Mouse (Mus musculus): ENCODE data around the gene Rnf144a.
A peak's percentile ranks its signal among the peaks of the same experiment; 100 is the strongest.
"Not testable (repeated sequence)": the region's sequence is repeated elsewhere in the genome, so short reads cannot be mapped to it uniquely, and the experiment has no call there.

Gene Rnf144a

DNA sequence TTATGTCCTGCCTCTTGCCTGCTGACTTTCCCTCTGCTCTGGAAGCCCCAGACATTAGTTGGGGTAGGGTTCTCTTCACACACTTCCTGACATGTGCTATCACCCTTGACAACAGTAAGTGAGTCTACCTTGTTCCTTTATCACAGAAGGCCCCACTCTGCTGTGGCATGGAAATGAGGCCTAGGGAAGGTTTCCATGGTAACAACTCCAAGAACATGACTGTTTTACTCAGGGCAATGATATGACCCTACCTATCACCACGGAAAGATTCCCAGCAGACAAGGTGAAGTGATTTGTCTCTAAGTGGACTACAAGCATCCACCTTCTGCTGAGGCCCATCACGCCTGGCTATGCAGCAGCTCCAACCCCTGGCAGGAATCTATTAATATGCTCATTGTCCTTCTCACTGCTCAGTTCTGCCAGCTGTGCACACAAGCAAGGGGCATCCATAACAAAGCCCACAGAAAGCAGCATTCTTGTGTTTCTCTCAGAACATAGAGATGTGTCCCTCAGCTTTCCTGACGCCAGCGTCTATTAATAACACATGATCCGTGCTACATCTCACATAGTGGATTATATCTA is 91.2 kb downstream of the Rnf144a start:
- DNase-seq (ENCODE audit: low spot score in 2 of 2): no peak

GRCm38 (mm10) chr12:26316261-26316660 is 98.8 kb downstream of the Rnf144a start:
- no peak for DNase-seq (ENCODE audit: low spot score in 2 of 2)

- no peak for DNase-seq (ENCODE audit: low spot score in 2 of 2)
Observed at GRCm38 (mm10) chr12:26314959-26315358, 100.1 kb downstream of the Rnf144a start.

DNA sequence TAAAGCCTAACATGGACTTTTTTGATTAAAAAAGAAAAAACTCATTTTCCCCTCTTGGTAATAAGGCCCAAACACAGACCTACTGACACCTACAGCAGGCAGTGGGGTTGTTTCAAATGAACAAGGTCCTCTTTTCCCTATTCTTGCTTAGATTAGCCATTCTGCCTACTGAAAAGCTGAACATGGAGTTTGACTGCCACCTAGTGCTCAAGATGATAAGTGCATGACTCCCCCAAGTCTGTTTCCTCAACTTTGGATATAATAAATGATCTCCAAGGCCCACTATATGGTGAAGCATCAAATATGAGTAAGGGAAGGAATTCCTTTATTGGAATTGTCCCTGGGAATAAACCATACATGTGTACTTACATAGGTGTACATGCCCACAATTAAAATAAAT is 103.5 kb downstream of the Rnf144a start:
- DNase-seq (ENCODE audit: low spot score in 2 of 2): peak in 1 of 2 experiments; percentile 65

DNA sequence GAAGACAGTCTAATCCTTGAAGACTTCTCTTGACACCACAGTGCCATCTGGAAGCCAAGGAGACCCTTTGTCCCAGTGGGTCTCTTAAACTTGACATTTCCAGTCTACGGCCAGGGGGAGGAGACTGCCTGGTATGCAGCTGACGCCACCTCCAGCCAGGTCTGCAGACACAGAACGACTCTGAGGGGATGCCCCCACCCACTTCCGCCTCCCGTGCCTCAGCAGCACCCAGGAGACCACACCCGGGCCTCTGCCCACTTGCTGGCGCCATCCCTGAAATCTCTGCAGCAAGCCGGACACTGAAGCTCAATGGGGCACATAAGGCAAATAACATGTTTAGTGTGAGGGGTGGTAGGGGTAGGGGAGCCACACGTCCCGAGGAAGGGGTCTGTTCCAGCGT is 104.8 kb downstream of the Rnf144a start:
- no peak for DNase-seq (ENCODE audit: low spot score in 2 of 2)

DNA sequence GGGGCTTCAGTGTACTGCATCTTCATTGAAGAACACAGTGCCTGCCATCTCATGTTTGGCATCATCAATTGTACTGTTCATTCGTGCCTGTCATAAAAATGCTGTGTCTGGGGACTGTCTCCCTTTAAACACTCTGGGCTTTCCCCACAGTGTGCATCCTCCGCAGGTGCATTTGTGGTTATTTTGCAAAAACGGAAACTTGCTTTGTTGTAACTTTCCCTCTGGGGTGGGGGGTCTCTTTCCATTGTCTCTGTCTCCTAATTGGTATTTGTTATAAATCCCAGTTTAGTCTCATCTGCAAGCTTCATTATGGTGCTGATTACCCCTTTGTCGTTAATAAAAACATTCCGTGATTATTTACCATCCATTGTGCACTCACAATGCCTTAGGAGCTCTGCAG is 112.2 kb downstream of the Rnf144a start:
- no peak for DNase-seq (ENCODE audit: low spot score in 2 of 2)

GRCm38 (mm10) chr12:26299515-26300090 is 115.5 kb downstream of the Rnf144a start:
- no peak for DNase-seq (ENCODE audit: low spot score in 2 of 2)

DNA sequence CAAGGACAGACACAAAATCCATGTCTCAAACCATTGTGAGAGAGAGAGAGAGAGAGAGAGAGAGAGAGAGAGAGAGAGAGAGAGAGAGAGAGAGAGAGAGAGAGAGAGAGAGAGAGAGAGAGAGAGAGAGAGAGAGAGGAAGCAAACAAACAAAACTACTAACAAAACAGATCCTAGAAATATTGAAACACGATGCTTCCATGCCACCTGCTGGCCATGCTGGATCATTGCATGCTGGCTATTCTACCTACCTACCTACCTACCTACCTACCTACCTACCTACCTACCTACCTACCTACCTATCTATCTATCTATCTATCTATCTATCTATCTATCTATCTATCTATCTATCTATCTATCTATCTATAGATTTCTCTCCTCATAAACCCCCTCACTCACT is 119.1 kb downstream of the Rnf144a start:
- DNase-seq (ENCODE audit: low spot score in 2 of 2): not testable (repeated sequence)

DNA sequence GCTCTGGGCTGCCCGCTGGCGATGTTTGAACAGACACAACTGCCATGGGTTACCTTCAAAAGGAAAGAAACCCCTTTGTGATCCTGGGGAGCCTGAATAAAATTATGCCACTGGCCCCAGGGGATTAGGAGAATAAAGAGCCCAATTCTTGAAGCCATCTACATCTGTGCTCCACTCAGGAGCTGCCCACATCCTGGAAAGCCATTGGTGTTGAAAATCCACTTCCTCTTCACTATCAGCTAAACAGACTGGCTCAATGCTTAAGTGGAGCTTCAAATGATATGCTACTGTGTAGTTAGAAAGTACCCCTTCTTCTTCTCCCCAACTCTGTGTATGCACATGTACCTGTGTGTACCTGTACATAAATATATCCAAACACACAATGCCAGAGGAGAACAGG is 125.9 kb downstream of the Rnf144a start:
- DNase-seq (ENCODE audit: low spot score in 2 of 2): no peak

- no peak for DNase-seq (ENCODE audit: low spot score in 2 of 2)
Observed at GRCm38 (mm10) chr12:26288347-26288746, 126.7 kb downstream of the Rnf144a start.

DNA sequence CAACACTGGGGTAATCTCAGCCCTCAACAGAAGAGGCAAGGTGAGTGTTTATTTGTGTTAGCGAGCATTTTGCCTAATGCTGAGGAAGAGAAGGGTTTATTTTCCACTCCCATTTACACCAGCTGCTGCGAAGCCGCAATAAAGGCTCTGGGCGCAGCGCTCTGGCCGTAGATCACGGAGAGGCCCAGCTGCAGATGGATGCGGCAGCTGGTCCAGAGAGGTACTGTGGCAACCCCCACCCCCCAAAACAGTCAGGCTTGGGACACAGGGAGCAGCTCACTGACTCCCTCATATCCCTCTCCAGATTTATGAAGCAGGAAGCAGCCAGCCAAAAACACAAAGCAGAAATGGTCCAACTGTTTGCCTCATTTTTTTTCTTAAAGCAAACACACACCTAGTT is 129.1 kb downstream of the Rnf144a start:
- DNase-seq (ENCODE audit: low spot score in 2 of 2): no peak

GRCm38 (mm10) chr12:26285460-26285859 is 129.6 kb downstream of the Rnf144a start:
- DNase-seq (ENCODE audit: low spot score in 2 of 2): no peak

DNA sequence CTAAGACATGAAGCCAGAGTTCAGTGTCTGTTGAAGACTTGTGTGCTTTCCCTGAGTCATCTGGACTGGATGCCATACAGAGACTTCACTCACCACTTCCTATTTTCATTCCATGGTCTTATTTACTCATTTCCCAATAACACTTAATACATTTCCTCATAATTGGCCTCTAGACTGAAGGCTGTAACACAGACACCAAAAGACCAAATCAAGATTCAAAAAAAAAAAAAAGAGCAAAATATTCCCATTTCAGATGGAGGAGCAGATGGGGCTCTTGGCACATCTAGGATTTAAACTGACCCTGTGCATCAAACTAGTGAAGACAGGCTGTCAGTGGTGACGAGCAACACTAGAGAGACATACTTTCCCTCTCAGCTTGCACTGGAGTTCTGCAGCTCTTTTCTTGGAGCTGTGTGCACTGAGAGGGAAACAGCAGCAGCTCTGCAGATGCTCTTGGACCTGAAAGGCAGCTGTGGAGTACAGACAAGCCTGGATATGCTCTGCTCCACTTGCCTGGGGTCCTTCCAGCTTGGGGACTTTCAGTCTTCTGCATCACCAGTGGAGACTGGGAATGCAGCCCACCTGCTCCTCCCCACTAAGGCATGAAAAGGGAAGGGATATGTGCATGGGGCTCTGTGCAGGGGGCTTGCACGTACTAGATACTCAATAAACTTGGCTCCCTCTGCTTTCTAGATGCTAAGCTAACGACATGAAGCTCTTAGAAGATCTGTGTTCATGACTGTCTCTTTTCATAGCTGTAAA is 134.2 kb downstream of the Rnf144a start:
- no peak for DNase-seq (ENCODE audit: low spot score in 2 of 2)

DNA sequence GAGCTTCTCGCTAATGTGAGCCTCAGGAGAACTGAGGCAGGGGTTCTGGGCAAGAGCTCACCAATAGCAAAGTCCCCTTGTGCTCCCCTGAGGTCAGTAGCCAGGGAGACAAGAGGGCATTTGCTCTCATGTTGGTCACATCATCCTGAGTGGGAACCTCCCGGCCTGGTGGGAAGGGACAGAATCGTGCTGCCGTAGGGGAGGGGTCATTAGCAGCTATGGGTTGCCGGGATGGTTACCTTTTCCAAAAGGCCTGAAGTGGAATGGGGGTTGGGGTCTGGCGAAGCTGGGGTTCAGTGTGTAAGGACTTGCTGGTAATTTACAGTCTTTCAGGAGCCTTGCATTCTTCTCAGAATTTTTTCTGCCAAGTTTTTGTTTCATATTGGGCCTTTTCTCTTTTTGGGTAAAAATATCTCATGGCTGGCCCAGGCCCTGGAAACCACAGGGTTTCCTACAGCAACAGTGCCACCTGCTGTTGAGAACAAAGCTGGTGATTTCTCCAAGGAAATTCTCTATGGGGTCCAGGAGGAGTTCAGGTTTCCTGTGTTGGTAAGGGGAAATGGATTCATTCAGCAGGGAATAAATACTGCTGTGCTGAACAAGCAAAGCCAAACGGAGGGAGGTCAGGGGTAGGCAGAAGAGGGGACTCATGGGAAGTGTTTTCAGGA is 137.9 kb downstream of the Rnf144a start:
- DNase-seq (ENCODE audit: low spot score in 2 of 2): peak; percentile 35 to 68

GRCm38 (mm10) chr12:26276556-26276955 is 138.5 kb downstream of the Rnf144a start:
- DNase-seq (ENCODE audit: low spot score in 2 of 2): no peak

All from frontal cortex, postnatal 14 days (tissue).